Mouse (Mus musculus): ENCODE measurements around the gene Sdk2. TPM values are rescaled to one million over a fixed set of nuclear protein-coding genes. Genes with fewer than 3 reads are reported as not detected.

Sdk2 gene
- total RNA-seq, 2 experiments from 2014 or later = 26.2 to 33.6 TPM

DNA sequence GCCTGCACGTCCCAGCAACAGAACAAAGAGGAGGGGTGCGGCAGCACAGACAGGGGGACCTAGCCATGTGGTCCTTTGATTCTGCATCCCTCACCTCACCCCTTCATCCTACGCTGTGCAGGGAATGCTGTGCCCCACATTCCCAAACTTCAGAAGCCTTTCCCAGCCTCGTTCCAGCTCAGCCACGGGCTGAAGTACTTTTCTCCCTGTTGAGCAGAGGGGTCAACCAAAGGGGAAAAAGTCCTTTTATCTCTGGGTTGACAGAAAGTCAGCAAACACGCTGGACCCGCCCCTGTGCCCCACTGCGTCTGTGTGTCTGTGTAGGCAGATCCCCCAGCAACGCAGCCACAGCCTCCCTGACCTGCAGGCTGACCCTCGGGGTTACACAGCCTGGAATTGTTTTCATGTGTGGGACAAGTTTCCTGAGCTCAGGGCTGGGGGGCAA, 18.9 kb downstream of the Sdk2 start:
- DNase-seq (ENCODE audit: low spot score in 2 of 2) = no peak

DNA sequence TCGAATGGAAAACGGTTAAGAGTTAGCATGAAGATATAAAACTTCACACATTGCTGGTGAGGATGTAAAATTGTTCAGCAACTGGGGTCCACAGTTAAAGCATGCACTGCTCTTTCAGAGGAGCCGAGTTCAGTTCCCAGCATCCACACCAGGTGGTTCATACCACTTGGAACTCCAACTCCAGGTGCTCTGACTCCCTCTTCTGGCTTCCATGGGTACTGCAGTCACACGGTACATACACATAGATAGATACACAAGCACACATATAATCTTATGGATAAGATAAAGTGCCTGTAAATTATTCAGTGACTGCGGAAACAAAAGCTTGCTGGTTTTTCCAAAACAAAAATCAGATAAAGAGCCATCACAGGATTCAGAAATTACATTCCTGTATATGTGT, 19.9 kb downstream of the Sdk2 start:
- no peak for DNase-seq (ENCODE audit: low spot score in 2 of 2)

DNA sequence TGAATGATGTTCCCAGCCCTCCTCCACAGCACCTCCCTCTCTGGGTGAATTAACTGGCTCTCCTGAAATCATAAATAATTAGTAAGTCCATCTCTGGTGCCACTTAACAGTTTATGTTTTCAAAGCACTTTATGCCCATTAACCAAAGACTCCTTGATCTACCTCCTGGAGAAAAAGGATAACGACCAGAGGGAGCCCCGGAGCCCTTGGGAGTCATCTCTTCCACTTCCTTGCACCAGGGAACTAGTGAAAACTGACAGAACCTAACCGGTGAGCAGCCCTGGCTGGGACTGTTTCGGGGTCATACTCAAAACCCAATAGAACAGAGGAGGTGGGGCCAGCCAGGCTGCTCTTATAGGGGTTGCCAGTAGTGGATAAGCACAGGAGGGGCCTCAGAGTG, 22.5 kb downstream of the Sdk2 start:
- DNase-seq (ENCODE audit: low spot score in 2 of 2) = no peak

DNA sequence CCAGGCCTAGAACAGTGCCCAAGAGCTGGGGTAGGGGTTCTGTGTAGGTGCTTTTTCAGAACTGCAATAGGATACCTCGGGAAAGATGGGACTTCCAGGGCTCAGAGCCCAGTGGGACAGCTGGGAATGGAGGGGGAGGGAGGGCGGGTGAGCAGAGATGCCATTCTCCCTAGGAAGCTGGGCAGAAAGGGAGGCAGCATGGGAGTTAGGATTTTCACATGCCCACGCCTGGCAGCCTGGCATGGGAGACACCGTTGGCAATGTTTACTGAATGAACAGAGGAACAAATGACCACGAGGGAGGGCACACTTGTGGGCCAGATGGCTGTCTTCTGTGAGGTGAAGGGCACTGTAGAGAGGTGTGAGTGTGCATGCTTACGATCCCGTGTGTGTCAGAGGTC, 23.3 kb downstream of the Sdk2 start:
- no peak for DNase-seq (ENCODE audit: low spot score in 2 of 2)

DNA sequence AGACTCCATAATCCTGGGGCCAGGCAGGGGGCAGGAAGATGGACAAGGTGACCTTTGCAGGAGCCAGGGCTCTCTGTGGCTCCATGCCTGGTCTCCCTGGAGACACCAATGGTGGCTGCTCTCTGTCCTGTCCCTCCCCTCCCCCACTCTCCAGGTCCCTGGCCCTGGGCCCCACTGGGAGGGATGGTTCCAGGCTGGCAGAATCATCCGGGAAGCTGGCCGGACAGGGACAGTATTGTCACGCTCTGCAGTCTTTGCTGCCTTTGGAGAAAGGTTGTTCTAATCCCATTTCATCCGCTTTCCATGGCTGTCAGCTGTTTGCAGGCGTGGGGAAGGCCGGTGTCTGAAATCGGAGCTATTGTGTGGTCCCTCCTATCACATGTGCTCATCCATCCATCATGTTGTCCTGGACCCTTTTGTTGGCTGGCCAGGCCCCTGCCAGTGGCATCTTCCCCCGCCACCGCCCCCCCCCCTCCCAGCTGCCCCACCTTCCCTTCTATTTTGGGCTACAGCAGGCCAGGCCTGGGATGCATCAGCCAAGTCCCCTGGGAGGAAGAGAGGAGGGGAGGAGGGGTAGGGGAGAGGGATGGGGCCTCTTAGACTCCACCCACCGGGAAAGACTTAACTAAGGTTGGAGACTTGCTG, 26.3 kb downstream of the Sdk2 start:
- peak in 1 of 2 experiments; percentile 21 for DNase-seq (ENCODE audit: low spot score in 2 of 2)

DNA sequence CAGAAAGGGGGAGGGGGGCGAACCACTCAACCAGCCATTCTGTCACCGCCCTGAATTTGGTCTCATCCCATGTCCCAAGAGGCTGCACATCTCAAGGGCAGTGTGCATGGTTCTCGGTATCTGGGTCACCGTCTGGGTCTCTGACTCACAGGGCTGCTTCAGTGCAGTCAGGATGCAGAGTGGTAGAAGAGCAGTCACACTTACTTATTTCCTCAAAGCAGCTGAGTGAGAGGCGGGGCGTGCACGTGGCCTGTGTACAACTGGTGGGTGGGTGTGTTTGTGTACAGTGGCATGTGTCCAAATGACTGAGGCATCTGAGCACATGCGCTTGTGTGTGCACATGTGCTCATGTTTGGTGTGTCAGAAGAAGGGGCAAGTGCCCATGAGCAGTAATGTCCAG, 28.8 kb downstream of the Sdk2 start:
- DNase-seq (ENCODE audit: low spot score in 2 of 2) = peak; percentile 43 to 60

GRCm38 (mm10) chr11:114031491-114031890, 35.4 kb downstream of the Sdk2 start:
- no peak for DNase-seq (ENCODE audit: low spot score in 2 of 2)

DNA sequence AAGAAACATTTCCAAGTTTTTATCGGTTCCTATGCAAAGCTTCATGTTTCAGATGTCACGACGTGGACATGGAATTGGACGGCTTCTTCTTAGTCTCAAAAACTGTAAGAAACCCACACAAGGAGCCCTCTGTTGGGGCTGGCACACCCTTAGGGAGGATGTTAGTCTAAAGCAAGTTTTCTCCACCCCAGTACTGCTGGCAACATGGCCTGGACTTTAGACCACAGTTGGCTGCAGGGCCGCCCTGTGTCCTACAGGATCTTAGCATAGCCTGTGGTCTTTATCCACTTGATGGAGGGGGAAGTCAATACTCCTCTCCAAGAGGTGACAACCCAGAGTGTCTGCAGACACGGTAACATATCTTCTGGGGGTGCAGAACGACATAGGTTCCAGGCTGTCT, 36.6 kb downstream of the Sdk2 start:
- DNase-seq (ENCODE audit: low spot score in 2 of 2) = no peak

DNA sequence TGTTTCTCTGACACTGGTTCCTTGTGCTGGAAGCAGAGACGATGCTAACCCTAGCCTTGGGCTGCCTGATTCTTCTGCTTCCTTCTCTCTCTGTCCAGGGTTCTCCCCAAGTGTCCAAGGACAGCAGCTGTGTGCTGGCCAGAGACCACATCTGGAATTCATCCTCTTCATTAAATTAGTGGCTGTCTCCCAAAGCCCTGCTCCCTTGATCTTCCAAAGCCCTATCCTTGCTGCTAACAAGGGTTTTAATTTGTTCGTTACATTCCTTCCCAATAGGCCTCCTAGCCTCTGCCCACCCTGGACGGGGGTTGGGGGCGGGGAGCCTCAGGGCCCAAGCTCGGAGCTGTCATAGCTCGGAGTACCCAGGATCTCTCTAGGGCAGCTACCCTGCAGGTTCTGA, 38.3 kb downstream of the Sdk2 start:
- no peak for DNase-seq (ENCODE audit: low spot score in 2 of 2)

GRCm38 (mm10) chr11:114028021-114028420, 38.8 kb downstream of the Sdk2 start:
- DNase-seq (ENCODE audit: low spot score in 2 of 2) = no peak

GRCm38 (mm10) chr11:114025056-114025455, 41.8 kb downstream of the Sdk2 start:
- DNase-seq (ENCODE audit: low spot score in 2 of 2) = no peak

GRCm38 (mm10) chr11:114023965-114024364, 42.9 kb downstream of the Sdk2 start:
- no peak for DNase-seq (ENCODE audit: low spot score in 2 of 2)

GRCm38 (mm10) chr11:114022166-114022565, 44.7 kb downstream of the Sdk2 start:
- DNase-seq (ENCODE audit: low spot score in 2 of 2) = no peak

- DNase-seq (ENCODE audit: low spot score in 2 of 2) = no peak
These were observed 47.8 kb downstream of the Sdk2 start for GRCm38 (mm10) chr11:114019087-114019486.

DNA sequence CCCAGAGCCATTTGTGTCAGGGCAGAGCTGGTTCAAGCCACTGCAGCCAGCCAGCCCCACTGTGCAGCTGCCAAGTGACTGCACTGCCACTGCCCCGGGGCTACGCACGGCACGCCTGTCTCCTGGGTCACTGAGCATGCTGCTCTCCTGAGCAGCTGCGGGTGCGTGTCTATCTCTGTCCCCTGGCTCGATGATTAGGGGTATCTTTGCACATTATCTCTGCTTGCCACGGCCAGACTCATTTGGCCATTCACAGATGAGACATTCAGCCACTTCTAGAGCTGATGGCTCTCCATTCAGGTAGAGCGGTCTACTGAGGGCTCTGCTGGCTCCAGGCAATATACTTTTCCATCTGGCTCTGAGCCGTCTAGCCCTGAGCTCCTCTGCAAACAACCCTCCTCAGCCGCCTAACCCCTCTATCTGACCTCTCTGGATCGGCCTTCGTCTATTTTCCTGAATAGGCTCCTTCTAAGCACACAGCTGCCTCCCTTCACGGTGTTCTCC, 49.9 kb downstream of the Sdk2 start:
- no peak for DNase-seq (ENCODE audit: low spot score in 2 of 2)

- DNase-seq (ENCODE audit: low spot score in 2 of 2) = no peak
These were observed 50.5 kb downstream of the Sdk2 start for GRCm38 (mm10) chr11:114016108-114016888.

DNA sequence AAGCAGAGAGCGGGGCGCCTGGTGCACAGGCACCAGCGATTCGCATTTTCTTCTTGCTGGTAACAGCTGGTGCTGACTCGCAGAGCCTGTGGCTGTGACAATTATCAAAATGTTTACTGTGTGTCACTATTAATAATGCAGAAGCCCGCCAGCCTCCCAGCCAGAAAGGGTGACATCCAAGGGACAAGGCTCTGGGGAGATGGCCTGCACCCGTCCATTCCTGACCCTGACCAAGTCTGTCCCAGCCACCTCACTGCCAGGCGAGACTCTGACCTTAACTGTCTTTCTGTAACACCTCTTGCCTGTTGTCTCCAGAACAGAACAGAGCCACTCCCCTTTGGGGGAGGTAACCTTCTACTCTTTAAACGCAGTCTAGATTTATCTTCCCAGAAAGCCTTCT, 55.3 kb downstream of the Sdk2 start:
- no peak for DNase-seq (ENCODE audit: low spot score in 2 of 2)

- no peak for DNase-seq (ENCODE audit: low spot score in 2 of 2)
These were observed 61.0 kb downstream of the Sdk2 start for GRCm38 (mm10) chr11:114005879-114006278.

DNA sequence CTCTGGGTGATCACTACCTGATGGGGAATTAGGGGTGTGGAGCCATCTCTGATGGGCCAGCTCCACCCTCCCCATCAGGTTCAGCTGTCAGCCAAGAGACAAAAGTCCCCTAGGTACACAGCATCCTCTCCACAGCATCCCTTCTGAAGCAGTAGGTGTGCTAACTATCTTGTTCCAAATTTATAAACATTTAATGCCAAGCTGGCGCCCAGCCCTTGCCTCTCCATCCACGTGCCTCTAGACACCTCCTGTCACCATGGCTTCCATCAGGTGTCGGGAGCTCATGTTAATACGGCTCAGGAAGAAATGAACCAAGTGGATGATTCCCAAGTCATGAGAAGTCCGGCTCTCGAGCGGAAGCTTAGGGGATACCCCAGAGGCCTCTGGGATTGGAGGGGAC, 62.2 kb downstream of the Sdk2 start:
- DNase-seq (ENCODE audit: low spot score in 2 of 2) = peak in 1 of 2 experiments; percentile 28

- no peak for DNase-seq (ENCODE audit: low spot score in 2 of 2)
These were observed 63.7 kb downstream of the Sdk2 start for GRCm38 (mm10) chr11:114003195-114003594.

GRCm38 (mm10) chr11:114000051-114000450, 66.8 kb downstream of the Sdk2 start:
- no peak for DNase-seq (ENCODE audit: low spot score in 2 of 2)

DNA sequence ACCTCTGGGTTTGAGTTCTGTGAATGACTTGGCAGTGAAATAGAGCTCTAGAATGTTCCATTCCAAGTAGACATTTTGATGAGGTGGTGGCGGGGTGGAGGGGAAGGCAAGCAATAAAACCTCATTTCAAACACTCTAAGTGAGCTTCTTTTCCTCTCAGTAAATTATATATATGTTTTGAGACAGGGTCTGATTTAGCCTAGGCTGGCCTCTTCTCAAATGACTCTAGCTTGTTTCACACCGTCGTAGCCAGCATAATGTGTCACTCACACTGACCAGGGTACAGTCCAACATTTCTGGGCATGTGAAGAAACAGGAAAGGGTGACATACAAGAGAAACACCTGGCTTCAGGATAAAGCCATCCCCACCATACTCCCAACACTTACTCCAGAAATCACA, 68.1 kb downstream of the Sdk2 start:
- DNase-seq (ENCODE audit: low spot score in 2 of 2) = no peak

- DNase-seq (ENCODE audit: low spot score in 2 of 2) = no peak
These were observed 72.9 kb downstream of the Sdk2 start for GRCm38 (mm10) chr11:113993921-113994320.
